Mouse (Mus musculus): ENCODE measurements at regions not wholly inside any gene's neighbourhood (a gene's known extent, or its start where the extent isn't known, plus 50 kb on each side); places are given as distances from the start of the nearest gene placed in this dataset.

DNA sequence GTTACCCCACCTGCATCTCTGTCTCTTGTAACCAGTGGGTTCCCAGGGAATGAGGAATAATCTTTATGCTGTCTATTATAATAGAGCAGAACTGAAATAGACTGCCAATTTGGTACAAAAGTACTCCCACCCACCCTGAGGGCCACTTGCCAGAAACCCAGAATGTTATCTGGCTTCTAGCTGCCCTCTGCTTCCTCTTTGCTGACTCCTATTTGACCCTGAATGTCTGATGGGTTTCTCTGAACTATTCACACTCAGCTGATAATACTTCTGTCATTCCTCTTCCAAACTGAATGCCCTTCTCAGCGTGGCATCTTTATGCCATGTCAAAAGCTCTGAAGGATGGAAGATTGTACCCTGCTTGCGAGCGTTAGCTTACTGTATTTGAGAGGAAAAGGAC, 64.2 kb upstream of the Arsj start:
- no peak overlapping the region for H3K4me2 ChIP-seq
- 74% methylated on average over 3 of the region's 3 CpGs for WGBS
- no peaks in the 10 kb centered on the region for H3K27me3 ChIP-seq (replicated peaks)
- no peak overlapping the region for H3K4me3 ChIP-seq (replicated peaks)
- H3K9me3 ChIP-seq: no peaks in the 10 kb centered on the region
- no peaks in the 10 kb centered on the region for H3K4me1 ChIP-seq
- H3K27ac ChIP-seq: no peak overlapping the region
- H3K36me3 ChIP-seq: no peaks in the 10 kb centered on the region
- no peak overlapping the region for H3K9ac ChIP-seq
- ATAC-seq (ENCODE audit: insufficient read depth, low FRiP score, low read depth): no peak

DNA sequence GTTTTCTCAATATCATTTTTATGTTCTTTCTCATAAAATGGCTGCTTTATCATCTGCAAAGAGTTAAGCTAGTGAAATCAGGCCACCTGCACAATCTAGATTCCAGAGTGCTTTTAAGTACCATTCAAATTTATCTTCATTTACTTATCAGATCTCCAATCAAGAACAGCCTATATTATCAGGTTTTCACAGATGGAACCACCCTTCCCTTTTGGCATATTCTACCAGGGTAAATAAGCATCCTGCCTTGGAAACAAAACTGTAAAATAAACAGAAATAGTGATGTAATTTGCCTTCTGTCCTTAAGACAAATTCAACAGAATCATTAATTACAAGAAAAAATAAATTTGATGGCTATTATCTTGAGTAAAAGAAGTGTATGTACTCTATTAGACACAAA, 55.2 kb upstream of the Arsj start:
- H3K27ac ChIP-seq: no peak overlapping the region
- H3K4me1 ChIP-seq: no peaks in the 10 kb centered on the region
- H3K9ac ChIP-seq: no peak overlapping the region
- H3K27me3 ChIP-seq (replicated peaks): no peaks in the 10 kb centered on the region
- no peak overlapping the region for H3K4me3 ChIP-seq (replicated peaks)
- no peak for ATAC-seq (ENCODE audit: insufficient read depth, low FRiP score, low read depth)
- H3K4me2 ChIP-seq: no peak overlapping the region
- H3K9me3 ChIP-seq: no peaks in the 10 kb centered on the region
- no peaks in the 10 kb centered on the region for H3K36me3 ChIP-seq

Data from stomach, embryonic 15.5 days (tissue).